Mouse (Mus musculus) lung, postnatal 0 days (tissue): ENCODE measurements around the gene Fam89b. TPM values are rescaled to one million over a fixed set of nuclear protein-coding genes. Genes with fewer than 3 reads are reported as not detected.

Experiments
- ATAC-seq: fragments of 200-750 bp; cut with Nextera tagmentation; 2 replicates; pipeline ENCODE4 v1.8.0; 2017; ENCODE audit warnings: moderate library complexity
- DNase-seq: peaks from one replicate; pipeline ENCODE4 v3.0.0-alpha.2; 2016; ENCODE audit warnings: low spot score
- H3K27ac ChIP-seq: fragments of 300-500 bp; sonication (generic); 2 replicates; pipeline ENCODE4 v1.5.1; 2014; ENCODE audit warnings: antibody characterized with exemption, mild to moderate bottlenecking, low read length, mixed read lengths
- H3K27me3 ChIP-seq: fragments of 300-500 bp; sonication (generic); replicated peaks from 2 replicates; pipeline ENCODE4 v1.6.1; 2014; ENCODE audit warnings: low read length, mixed read lengths; ENCODE audit not compliant: insufficient read depth
- H3K36me3 ChIP-seq: fragments of 300-500 bp; sonication (generic); 2 replicates; pipeline ENCODE4 v1.6.1; 2014; ENCODE audit warnings: low read length, mixed read lengths; ENCODE audit not compliant: insufficient read depth
- H3K4me1 ChIP-seq: fragments of 300-500 bp; sonication (generic); 2 replicates; pipeline ENCODE4 v1.6.1; 2014; ENCODE audit warnings: antibody characterized with exemption, low read depth, low read length, mixed read lengths; ENCODE audit not compliant: insufficient read depth
- H3K4me2 ChIP-seq: fragments of 300-500 bp; sonication (generic); replicated peaks from 2 replicates; pipeline ENCODE4 v1.6.1; 2014; ENCODE audit warnings: low read depth, mild to moderate bottlenecking, low read length, moderate library complexity, mixed read lengths
- H3K4me3 ChIP-seq: fragments of 300-500 bp; sonication (generic); 2 replicates; pipeline ENCODE4 v1.5.1; 2014; ENCODE audit warnings: low read depth, low read length
- H3K9ac ChIP-seq: fragments of 300-500 bp; sonication (generic); replicated peaks from 2 replicates; pipeline ENCODE4 v1.6.1; 2014; ENCODE audit warnings: low read depth, mild to moderate bottlenecking
- H3K9me3 ChIP-seq: fragments of 300-500 bp; sonication (generic); 2 replicates; pipeline ENCODE4 v1.6.1; 2016; ENCODE audit warnings: low read length, mixed read lengths
- CTCF ChIP-seq: IDR thresholded peaks from 2 replicates; pipeline ENCODE4 v1.5.1; 2016; ENCODE audit warnings: antibody characterized with exemption, mild to moderate bottlenecking
- EP300 ChIP-seq: IDR thresholded peaks from 2 replicates; pipeline ENCODE4 v1.6.1; 2016; ENCODE audit warnings: antibody characterized with exemption, mild to moderate bottlenecking, control low read depth
- WGBS: fragments of 180-500 bp; shearing (Covaris S2); extraction: QIAGEN DNeasy Blood & Tissue Kit; methylation state at CpG from one replicate; pipeline ENCODE4 v1.1.7; 2014; 5-methylcytosine and 5-hydroxymethylcytosine counted together
- polyA plus RNA-seq: library from polyadenylated mRNA; unstranded; fragments of >200 nt; fragmentation: Nextera tagmentation; extraction: Ambion mirVana; gene quantifications from 2 replicates; pipeline ENCODE4 v1.2.1, GENCODE M21; 2015

Fam89b gene
- polyA plus RNA-seq, 1 experiment from 2014 or later, result 126 TPM

GRCm38 (mm10) chr19:5692086-5692912, 37.2 kb downstream of the Fam89b start:
- Histone ChIP-seq H3K9me3 (no peaks in the 10 kb centered on the region), H3K27ac (peak overlapping the region; percentile 97), H3K4me3 (peak overlapping the region; percentile 70), H3K4me2 (peak overlapping the region; percentile 99), H3K36me3 (peaks cover 40% of the 10 kb centered on the region), H3K4me1 (peaks cover 25% of the 10 kb centered on the region), H3K9ac (peak overlapping the region; percentile 76), H3K27me3 (no peaks in the 10 kb centered on the region)
- DNase-seq (peak; percentile 75), ATAC-seq (peak; percentile 20)
- TF ChIP-seq EP300 (peak; percentile 42), CTCF (no peak)
- 41% methylated on average over 10 of the region's 10 CpGs for WGBS

GRCm38 (mm10) chr19:5691601-5692000, 37.9 kb downstream of the Fam89b start:
- no peaks in the 10 kb centered on the region for H3K27me3 ChIP-seq
- DNase-seq (no peak), ATAC-seq (no peak)
- H3K4me1 ChIP-seq, result peaks cover 25% of the 10 kb centered on the region
- H3K9ac ChIP-seq, result peak overlapping the region; percentile 76
- H3K4me2 ChIP-seq, result peak overlapping the region; percentile 99
- no peaks in the 10 kb centered on the region for H3K9me3 ChIP-seq
- WGBS, result 54% methylated on average over 5 of the region's 5 CpGs
- peak overlapping the region; percentile 70 for H3K4me3 ChIP-seq
- H3K36me3 ChIP-seq, result peaks cover 33% of the 10 kb centered on the region; the same call in 1 of the 2 replicates
- H3K27ac ChIP-seq, result peak overlapping the region; percentile 97
- no peak for TF ChIP-seq CTCF
- no peak for TF ChIP-seq EP300

GRCm38 (mm10) chr19:5690343-5690735, 39.1 kb downstream of the Fam89b start:
- peak overlapping the region; percentile 70 for H3K4me3 ChIP-seq
- peak overlapping the region; percentile 99 for H3K4me2 ChIP-seq
- H3K36me3 ChIP-seq, result peaks cover 23% of the 10 kb centered on the region; the same call in 1 of the 2 replicates
- peak overlapping the region; percentile 97 for H3K27ac ChIP-seq
- TF ChIP-seq CTCF, result no peak
- no peak for TF ChIP-seq EP300
- peak overlapping the region; percentile 76 for H3K9ac ChIP-seq
- WGBS, result 25% methylated on average over 15 of the region's 15 CpGs
- no peak for DNase-seq
- no peak for ATAC-seq
- no peaks in the 10 kb centered on the region for H3K9me3 ChIP-seq
- H3K27me3 ChIP-seq, result no peaks in the 10 kb centered on the region
- H3K4me1 ChIP-seq, result peaks cover 25% of the 10 kb centered on the region

DNA sequence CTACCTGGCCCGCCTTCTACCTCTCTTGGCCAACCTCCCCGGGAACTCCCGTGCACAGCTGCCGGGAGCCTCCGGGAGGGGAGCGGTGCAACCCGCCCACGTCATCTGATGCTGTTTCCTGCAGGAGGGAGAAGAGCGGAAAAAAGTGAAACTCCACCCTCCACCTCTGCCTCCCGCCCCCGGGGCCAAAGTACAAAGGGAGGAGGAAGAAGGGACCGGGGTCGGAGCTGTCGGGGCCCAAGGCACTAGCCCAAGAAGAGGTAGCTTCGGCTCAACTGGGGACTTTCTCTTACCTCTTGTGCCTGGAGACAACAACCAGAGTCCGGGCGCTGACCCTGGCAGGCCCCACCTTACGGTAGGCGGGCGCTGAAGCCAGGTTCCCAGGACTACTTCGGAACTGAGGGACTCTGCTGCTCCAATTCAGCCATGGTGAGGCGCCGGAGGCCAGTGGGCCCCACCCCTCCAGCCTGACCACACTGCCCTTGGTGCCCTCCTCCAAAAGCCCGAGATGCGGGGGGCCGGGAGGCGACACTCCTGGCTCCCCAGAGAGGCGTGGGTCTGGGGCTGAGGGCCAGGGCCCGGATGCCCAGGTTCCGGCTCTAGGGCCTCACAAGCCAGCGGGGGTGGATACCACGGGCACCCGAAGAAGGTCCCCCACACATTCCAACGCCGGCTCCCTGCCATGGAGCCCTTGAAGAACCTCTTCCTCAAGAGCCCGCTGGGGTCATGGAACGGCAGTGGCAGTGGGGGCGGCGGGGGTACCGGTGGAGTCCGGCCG, 39.7 kb downstream of the Fam89b start:
- peak; percentile 66 for ATAC-seq
- 2% methylated on average over 41 of the region's 42 CpGs for WGBS
- DNase-seq, result peak; percentile 97

DNA sequence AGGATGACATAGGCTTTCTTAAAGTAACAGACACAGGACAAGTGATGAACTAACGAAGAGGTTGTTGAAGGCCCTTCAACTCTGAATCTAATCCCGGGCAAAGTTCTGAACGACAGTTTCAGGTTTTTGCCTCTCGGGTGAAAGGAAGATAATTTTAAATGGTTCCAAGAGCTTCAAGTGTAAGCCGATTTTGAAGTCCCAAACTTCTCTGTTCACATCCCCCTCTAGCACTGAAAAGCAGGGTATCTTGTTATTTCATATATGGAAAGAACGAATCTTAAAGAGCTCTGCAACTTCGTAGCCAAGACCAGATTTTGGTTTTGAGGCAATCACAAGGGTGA, 40.4 kb downstream of the Fam89b start:
- TF ChIP-seq EP300, result no peak
- no peak for TF ChIP-seq CTCF
- ATAC-seq, result no peak
- H3K4me2 ChIP-seq, result peak overlapping the region; percentile 99
- H3K9ac ChIP-seq, result peak overlapping the region; percentile 76
- WGBS, result 1% methylated on average over 7 of the region's 7 CpGs
- DNase-seq, result no peak
- no peaks in the 10 kb centered on the region for H3K27me3 ChIP-seq
- H3K9me3 ChIP-seq, result no peaks in the 10 kb centered on the region
- peak overlapping the region; percentile 70 for H3K4me3 ChIP-seq
- peaks cover 25% of the 10 kb centered on the region for H3K36me3 ChIP-seq
- peak overlapping the region; percentile 97 for H3K27ac ChIP-seq
- peaks cover 25% of the 10 kb centered on the region for H3K4me1 ChIP-seq

More for the DNA sequence above, 39.7 kb downstream of the Fam89b start:
- H3K9ac ChIP-seq, result peak overlapping the region; percentile 76
- no peaks in the 10 kb centered on the region for H3K27me3 ChIP-seq
- no peaks in the 10 kb centered on the region for H3K9me3 ChIP-seq
- H3K27ac ChIP-seq, result peak overlapping the region; percentile 97
- peaks cover 22% of the 10 kb centered on the region; the same call in 1 of the 2 replicates for H3K36me3 ChIP-seq
- H3K4me3 ChIP-seq, result peak overlapping the region; percentile 70
- no peak; the same call in 1 of the 2 replicates for TF ChIP-seq EP300
- TF ChIP-seq CTCF, result peak; percentile 17
- H3K4me1 ChIP-seq, result peaks cover 25% of the 10 kb centered on the region
- peak overlapping the region; percentile 99 for H3K4me2 ChIP-seq
